Mouse (Mus musculus): ENCODE measurements at regions not wholly inside any gene's neighbourhood (a gene's known extent, or its start where the extent isn't known, plus 50 kb on each side); places are given as distances from the start of the nearest gene placed in this dataset.
"Not testable (repeated sequence)": the region's sequence is repeated elsewhere in the genome, so short reads cannot be mapped to it uniquely, and the experiment has no call there.

DNA sequence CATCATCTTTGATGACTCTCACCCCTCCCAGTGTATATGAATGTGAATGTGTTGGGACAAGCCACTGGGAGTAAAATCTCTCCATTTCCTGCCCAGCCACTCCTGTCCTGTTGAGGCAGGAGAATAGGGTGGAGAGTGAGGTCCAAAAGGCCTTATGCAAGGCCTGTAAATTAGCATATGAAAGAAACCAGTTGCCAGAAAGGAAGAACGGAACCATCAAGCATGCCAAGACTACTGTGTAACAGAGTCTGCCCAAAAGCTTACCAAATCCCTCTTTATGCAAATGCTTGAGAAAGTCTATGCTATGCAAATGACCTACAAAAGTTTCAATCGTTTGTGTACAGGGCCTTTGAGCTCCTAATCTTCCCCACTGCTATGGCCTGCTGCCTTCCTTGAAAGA is 404.0 kb upstream of the Tbl1xr1 start:
- DNase-seq (ENCODE audit: low read depth in 3 of 3, low spot score in 3 of 3), result no peak
- no peaks in the 10 kb centered on the region for H3K27me3 ChIP-seq (ENCODE audit: control insufficient read depth, insufficient read depth, low read length)
- H3K36me3 ChIP-seq (replicated peaks; ENCODE audit: control insufficient read depth, insufficient read depth, low read depth), result no peaks in the 10 kb centered on the region
- no peak overlapping the region for H3K4me3 ChIP-seq (ENCODE audit: insufficient read depth in 1 of 2, low read depth in 2 of 2, low read length in 2 of 2)
- TF ChIP-seq EP300 (IDR thresholded peaks at IDR 0.05; ENCODE audit: low read depth) (no peak), CTCF (IDR thresholded peaks at IDR 0.05; ENCODE audit: low read depth) (no peak)
- WGBS (ENCODE audit: insufficient replicate concordance), result 48% methylated on average over 2 of the region's 2 CpGs
- H3K4me1 ChIP-seq (replicated peaks; ENCODE audit: control insufficient read depth in 2 of 2, insufficient read depth in 2 of 2, low read length in 1 of 2), result no peaks in the 10 kb centered on the region
- no peak overlapping the region for H3K4me2 ChIP-seq (ENCODE audit: low read depth)
- no peak overlapping the region for H3K9ac ChIP-seq (replicated peaks)
- no peaks in the 10 kb centered on the region for H3K9me3 ChIP-seq (ENCODE audit: control insufficient read depth, low read length)
- no peak overlapping the region for H3K27ac ChIP-seq
- no peak for ATAC-seq (ENCODE audit: insufficient read depth)

GRCm38 (mm10) chr3:21673466-21673865 is 403.0 kb upstream of the Tbl1xr1 start:
- WGBS (ENCODE audit: insufficient replicate concordance), result 67% methylated on average over 2 of the region's 2 CpGs
- no peak overlapping the region for H3K9ac ChIP-seq (replicated peaks)
- no peak for ATAC-seq (ENCODE audit: insufficient read depth)
- H3K4me1 ChIP-seq (replicated peaks; ENCODE audit: control insufficient read depth in 2 of 2, insufficient read depth in 2 of 2, low read length in 1 of 2), result no peaks in the 10 kb centered on the region
- no peaks in the 10 kb centered on the region for H3K27me3 ChIP-seq (ENCODE audit: control insufficient read depth, insufficient read depth, low read length)
- H3K4me2 ChIP-seq (ENCODE audit: low read depth), result no peak overlapping the region
- no peaks in the 10 kb centered on the region for H3K36me3 ChIP-seq (replicated peaks; ENCODE audit: control insufficient read depth, insufficient read depth, low read depth)
- TF ChIP-seq CTCF (IDR thresholded peaks at IDR 0.05; ENCODE audit: low read depth), result no peak
- TF ChIP-seq EP300 (IDR thresholded peaks at IDR 0.05; ENCODE audit: low read depth), result no peak
- no peak for DNase-seq (ENCODE audit: low read depth in 3 of 3, low spot score in 3 of 3)
- no peaks in the 10 kb centered on the region for H3K9me3 ChIP-seq (ENCODE audit: control insufficient read depth, low read length)
- H3K4me3 ChIP-seq (ENCODE audit: insufficient read depth in 1 of 2, low read depth in 2 of 2, low read length in 2 of 2), result no peak overlapping the region
- H3K27ac ChIP-seq, result no peak overlapping the region

GRCm38 (mm10) chr3:21678265-21678664 is 398.2 kb upstream of the Tbl1xr1 start:
- Histone ChIP-seq H3K27me3 (ENCODE audit: control insufficient read depth, insufficient read depth, low read length) (no peaks in the 10 kb centered on the region), H3K9ac (replicated peaks) (no peak overlapping the region), H3K4me3 (ENCODE audit: insufficient read depth in 1 of 2, low read depth in 2 of 2, low read length in 2 of 2) (no peak overlapping the region), H3K4me2 (ENCODE audit: low read depth) (no peak overlapping the region), H3K4me1 (replicated peaks; ENCODE audit: control insufficient read depth in 2 of 2, insufficient read depth in 2 of 2, low read length in 1 of 2) (no peaks in the 10 kb centered on the region), H3K9me3 (ENCODE audit: control insufficient read depth, low read length) (no peaks in the 10 kb centered on the region), H3K36me3 (replicated peaks; ENCODE audit: control insufficient read depth, insufficient read depth, low read depth) (no peaks in the 10 kb centered on the region), H3K27ac (no peak overlapping the region)
- TF ChIP-seq CTCF (IDR thresholded peaks at IDR 0.05; ENCODE audit: low read depth) (no peak), EP300 (IDR thresholded peaks at IDR 0.05; ENCODE audit: low read depth) (no peak)
- ATAC-seq (ENCODE audit: insufficient read depth) (no peak), DNase-seq (ENCODE audit: low read depth in 3 of 3, low spot score in 3 of 3) (no peak)

GRCm38 (mm10) chr3:21678734-21679133 is 397.7 kb upstream of the Tbl1xr1 start:
- DNase-seq (ENCODE audit: low read depth in 3 of 3, low spot score in 3 of 3), result no peak
- H3K4me1 ChIP-seq (replicated peaks; ENCODE audit: control insufficient read depth in 2 of 2, insufficient read depth in 2 of 2, low read length in 1 of 2), result no peaks in the 10 kb centered on the region
- H3K9me3 ChIP-seq (ENCODE audit: control insufficient read depth, low read length), result no peaks in the 10 kb centered on the region
- H3K27me3 ChIP-seq (ENCODE audit: control insufficient read depth, insufficient read depth, low read length), result no peaks in the 10 kb centered on the region
- ATAC-seq (ENCODE audit: insufficient read depth), result no peak
- H3K4me3 ChIP-seq (ENCODE audit: insufficient read depth in 1 of 2, low read depth in 2 of 2, low read length in 2 of 2), result no peak overlapping the region
- no peak overlapping the region for H3K9ac ChIP-seq (replicated peaks)
- H3K4me2 ChIP-seq (ENCODE audit: low read depth), result no peak overlapping the region
- H3K36me3 ChIP-seq (replicated peaks; ENCODE audit: control insufficient read depth, insufficient read depth, low read depth), result no peaks in the 10 kb centered on the region
- TF ChIP-seq CTCF (IDR thresholded peaks at IDR 0.05; ENCODE audit: low read depth), result no peak
- no peak for TF ChIP-seq EP300 (IDR thresholded peaks at IDR 0.05; ENCODE audit: low read depth)
- no peak overlapping the region for H3K27ac ChIP-seq

GRCm38 (mm10) chr3:21697980-21698672 is 378.3 kb upstream of the Tbl1xr1 start:
- H3K9ac ChIP-seq (replicated peaks); ATAC-seq (ENCODE audit: insufficient read depth): not testable (repeated sequence)

More at GRCm38 (mm10) chr3:21697980-21698672, 378.3 kb upstream of the Tbl1xr1 start:
- H3K4me1 ChIP-seq (replicated peaks; ENCODE audit: control insufficient read depth in 2 of 2, insufficient read depth in 2 of 2, low read length in 1 of 2); H3K4me2 ChIP-seq (ENCODE audit: low read depth); H3K27ac ChIP-seq; H3K9me3 ChIP-seq (ENCODE audit: control insufficient read depth, low read length); H3K36me3 ChIP-seq (replicated peaks; ENCODE audit: control insufficient read depth, insufficient read depth, low read depth); H3K4me3 ChIP-seq (ENCODE audit: insufficient read depth in 1 of 2, low read depth in 2 of 2, low read length in 2 of 2); H3K27me3 ChIP-seq (ENCODE audit: control insufficient read depth, insufficient read depth, low read length); DNase-seq (ENCODE audit: low read depth in 3 of 3, low spot score in 3 of 3): not testable (repeated sequence)
- WGBS (ENCODE audit: insufficient replicate concordance), result 44% methylated on average over 1 of the region's 1 CpGs

All from liver, embryonic 14.5 days (tissue).